Mouse (Mus musculus): ENCODE measurements around the gene Serpinb6d.

The Serpinb6d gene

DNA sequence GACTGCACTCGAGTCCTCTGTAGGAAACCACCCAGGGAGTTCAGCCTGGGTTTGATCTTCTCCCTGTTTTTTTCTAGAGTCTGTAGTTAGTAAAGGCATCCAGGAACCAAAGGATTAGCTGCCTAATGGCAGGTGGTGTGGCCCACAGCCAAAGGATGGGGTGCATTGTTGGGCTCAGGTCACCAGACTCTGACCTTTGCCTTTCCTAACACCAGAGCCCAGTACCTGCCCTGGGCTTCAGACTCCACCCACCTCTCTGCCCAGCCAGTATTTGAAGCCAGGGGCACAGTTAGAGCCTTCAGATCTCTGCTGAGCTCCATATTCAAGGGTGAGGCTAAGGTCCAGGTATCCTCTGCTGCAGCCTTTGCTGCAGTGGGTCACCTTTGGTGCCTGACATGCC is at the start of gene Serpinb6d:
Gene Serpinb6d (plus strand): TSS at position 301 of the 400 bp plus-strand sequence.
- DNase-seq (ENCODE audit: low spot score): no peak

DNA sequence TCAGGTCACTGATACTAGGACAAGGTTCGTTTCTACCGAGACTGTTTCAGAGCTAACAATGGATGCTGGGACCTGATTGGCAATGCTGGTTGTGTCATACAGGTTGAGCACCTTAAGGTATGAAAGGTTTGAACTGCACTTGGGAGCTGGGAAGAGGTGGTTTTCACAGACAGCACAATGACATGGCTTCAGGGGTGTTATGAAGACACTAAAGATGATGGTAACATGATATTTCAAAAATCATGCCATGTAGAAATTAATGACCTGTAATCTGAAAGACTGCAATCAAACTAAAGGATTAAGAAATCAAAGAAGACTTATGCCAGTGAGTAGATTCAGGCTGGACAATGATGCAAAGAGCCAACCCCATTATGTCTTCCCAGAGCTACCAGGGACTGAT is 38.3 kb upstream of the Serpinb6d start:
- DNase-seq (ENCODE audit: low spot score): no peak

DNA sequence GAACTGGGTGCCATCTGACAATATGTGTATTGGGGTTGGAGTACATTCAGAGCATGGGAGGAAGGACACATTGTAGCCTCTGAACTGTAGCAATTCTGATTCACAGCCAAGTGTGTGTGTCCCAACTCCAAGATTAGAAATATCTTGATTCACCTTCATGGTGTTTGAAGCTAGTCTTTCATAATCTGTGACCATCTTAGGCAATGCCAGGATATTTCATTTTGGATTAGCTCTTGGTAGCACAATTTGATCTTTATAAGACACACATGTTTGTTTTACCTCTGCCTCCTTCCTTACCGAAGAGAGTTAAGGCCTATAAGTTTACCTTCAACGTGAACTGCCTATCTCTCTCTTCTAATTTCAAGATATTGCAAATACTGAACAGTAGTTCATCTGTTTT is 18.7 kb upstream of the Serpinb6d start:
- DNase-seq (ENCODE audit: low spot score): no peak

DNA sequence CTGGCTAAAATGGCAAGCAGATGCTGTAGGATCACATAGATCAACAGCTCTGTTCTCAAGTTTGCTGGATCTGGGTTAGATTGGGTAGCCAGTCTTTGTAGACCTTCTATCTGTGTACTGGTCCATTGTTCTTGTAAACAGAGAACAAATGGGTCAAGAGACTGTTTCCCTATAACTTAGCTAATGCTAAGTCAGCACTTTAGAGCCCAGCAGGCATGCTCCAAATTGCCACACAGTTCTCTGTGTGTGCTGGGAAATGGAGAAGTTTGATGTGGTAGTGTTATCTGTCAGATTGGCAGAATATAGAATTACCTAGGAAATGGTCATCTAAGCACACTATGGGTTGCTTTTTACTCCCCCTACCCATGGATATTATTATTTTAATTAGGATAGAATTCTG is 1.3 kb downstream of the Serpinb6d start:
- DNase-seq (ENCODE audit: low spot score): no peak

DNA sequence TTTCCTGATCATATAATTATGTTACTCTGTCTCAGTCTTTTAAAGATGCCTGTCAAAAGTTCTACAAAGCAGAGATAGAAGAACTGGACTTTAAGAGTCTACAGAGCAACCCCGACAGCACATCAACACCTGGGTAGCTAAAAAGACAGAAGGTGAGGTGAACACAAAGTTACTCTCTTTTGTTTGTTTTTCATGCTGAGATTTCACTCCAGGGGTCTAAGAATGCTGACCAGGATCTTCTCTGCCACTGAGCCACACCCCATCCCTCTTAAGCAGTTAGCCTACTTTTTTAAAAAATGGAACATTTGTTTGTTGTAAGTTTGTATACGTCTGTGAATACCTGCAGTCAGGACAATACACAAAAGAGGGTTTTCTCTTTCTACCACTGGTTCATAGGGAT is 59.1 kb downstream of the Serpinb6d start:
- DNase-seq (ENCODE audit: low spot score): no peak

All from adipocyte (in vitro differentiated cells).